Mouse (Mus musculus) retina, adult 2 months (tissue): ENCODE results near the gene Pck1.
"Not testable (repeated sequence)": the region's sequence is repeated elsewhere in the genome, so short reads cannot be mapped to it uniquely, and the experiment has no call there.

Experiments
- DNase-seq: peaks from one replicate; pipeline ENCODE4 v3.0.0-alpha.2; 2012; ENCODE audit warnings: low read depth, low spot score

Gene Pck1

GRCm38 (mm10) chr2:173152436-173153151 lies at the start of gene Pck1:
TSS of gene Pck1 (plus strand) at chr2:173153048.
- no peak for DNase-seq

- DNase-seq = no peak
Measured at GRCm38 (mm10) chr2:173106409-173106808, 46.4 kb upstream of the Pck1 start.

DNA sequence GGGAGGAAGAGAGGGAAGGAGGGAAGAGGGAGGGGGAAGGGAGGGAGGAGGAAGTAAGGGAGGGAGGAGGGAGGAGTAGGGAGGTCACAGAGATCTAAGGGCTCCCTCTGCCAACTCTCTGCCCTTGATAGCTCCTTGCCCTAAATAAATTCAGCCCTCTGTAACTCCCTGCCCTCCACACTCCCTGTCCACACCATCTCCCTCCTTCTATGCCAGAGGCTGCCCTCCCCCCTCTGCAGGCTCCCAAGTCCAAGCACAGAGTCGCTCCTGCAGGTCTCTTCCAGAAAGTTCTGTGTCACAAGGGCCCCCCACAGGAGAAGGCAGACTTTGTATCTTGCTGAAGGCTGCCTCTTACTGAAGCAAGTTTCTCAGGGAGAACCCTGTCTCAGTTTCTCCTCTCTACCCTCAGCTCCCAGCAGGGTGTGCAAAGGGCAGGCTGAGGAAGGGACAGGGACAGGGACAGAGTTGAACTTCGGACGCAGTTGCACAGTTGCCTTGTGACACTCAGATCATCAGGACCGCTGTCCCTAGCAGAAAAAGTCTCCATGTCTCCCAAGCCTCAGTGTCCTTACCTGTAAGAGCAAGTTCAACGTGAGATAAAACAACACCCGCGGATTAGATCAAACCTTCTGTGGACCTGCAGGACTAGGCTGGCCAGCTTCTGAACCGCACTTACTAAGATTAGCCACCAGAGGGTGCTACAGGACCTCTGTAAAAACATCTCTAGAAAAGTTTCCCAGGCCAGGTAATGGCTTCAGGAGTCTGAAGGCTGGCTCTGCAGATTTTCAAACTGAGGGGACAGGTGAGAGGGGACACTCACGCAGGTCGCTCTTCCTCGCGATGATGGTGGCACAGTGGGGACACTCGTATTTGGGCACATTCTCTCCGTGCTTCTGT lies 45.7 kb upstream of the Pck1 start:
- peak; percentile 34 for DNase-seq

DNA sequence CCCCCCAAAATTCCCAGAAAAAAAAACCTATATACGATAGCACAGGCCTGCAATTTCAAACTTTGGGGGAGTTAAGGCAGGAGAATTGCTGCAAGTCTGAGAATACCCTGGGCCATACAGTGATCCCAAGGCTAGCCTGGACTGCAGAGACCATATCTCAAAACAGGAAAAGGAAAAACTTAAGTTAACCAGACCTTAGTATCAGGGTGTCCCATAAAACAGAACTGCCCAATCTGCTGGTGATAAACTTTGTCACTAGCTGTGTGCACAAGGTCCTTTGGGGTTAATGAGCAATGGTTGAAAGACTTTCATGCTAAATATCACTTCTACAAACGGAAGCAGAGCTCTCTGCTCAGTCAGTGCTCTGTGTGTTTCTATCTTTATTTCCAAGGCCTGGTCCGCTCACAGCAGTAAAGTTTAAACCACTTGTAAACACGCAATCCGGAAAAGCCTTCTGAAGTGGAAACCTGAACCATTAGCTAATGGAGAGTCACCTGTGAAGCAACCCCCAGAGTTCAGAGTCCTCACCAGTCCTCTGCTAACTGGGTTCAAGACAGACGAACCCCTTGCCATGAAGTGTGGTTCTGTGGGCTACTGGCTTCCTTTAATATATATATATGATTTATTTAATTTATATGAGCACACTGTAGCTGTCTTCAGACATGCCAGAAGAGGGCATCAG lies 44.2 kb upstream of the Pck1 start:
- DNase-seq = no peak

DNA sequence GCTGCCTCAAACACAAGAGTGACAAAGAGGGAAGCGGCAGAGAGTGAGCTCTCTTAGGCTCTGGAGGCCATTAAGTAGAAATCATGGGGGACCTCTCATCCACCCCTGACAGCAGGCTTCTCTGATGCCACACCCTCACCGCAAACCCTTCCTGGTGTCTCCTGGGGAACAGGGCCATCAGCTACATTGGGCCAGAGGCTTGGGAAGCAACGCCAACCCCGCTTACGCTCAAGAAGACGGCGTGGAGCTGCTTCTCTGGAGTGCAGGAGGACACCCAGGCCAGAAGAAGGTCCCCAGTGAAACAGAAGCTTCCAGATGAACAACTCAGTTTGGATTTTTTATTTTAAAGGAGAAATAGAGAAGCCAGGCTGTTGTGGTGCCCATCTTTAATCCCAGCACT lies 43.3 kb upstream of the Pck1 start:
- DNase-seq = no peak

- no peak for DNase-seq
Measured at GRCm38 (mm10) chr2:173110571-173110970, 42.3 kb upstream of the Pck1 start.

DNA sequence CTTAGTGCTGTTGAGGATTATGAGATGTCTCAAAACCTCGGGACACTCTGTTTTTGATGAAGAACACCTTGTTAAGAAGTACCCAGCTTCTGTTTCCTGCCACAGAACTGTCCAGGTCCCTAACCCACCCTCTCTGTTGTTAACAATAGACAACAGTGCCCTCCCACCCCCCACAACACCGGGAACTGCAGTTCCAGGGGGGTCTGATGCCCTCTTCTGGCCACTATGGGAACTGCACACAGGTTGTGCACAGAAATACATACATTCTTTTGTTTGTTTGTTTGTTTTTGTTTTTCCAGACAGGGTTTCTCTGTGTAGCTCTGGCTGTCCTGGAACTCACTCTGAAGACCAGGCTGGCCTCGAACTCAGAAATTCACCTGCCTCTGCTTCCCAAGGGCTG lies 39.1 kb upstream of the Pck1 start:
- DNase-seq = not testable (repeated sequence)

DNA sequence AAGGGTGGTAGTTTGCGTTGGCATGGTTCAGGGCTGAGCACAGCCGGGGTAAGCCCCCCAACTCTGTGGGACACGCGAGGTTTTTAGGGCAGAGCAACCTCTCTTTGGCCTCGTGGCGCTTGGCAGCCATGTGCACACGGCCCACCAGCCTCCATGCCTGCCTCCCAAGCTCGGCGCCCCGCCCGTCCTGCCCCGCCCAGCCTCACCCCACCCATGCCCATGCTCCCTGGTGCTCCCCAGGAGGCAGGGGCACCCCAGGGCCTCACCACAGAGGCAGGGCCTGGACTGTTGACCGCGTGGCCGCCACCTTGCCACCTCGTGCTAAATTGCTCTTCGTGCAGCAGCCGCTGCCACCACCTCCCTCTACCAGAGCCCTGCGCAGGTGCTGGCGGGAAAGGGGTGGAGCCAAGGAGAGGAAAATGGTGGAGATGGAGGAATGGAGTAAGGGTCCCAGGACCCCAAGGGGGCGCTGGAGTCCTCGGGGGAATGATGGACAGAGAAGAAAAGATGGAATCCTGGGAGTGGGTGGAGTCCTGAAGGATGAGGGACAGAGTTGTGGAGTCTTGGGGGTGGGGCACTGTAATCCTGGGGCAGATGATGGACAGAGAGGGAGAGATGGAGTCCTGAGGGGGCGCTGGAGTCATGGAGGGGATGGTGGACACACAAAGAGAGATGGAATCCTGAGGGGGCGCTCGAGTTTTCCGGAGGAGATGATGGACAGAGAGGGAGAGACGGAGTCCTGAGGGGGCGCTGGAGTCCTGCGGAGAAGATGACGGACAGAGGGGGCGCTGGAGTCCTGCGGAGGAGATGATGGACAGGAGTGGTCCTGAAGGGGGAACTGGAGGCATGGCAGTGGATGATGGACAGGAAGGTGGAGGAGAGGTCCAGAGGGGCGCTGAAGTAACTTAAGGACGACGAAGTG lies 33.6 kb upstream of the Pck1 start, which contains the start of gene Ctcfl:
Gene Ctcfl (minus strand): TSS at position 503 of the 922 bp plus-strand sequence.
- DNase-seq = no peak

- not testable (repeated sequence) for DNase-seq
Measured at GRCm38 (mm10) chr2:173120117-173120516, 32.7 kb upstream of the Pck1 start.

DNA sequence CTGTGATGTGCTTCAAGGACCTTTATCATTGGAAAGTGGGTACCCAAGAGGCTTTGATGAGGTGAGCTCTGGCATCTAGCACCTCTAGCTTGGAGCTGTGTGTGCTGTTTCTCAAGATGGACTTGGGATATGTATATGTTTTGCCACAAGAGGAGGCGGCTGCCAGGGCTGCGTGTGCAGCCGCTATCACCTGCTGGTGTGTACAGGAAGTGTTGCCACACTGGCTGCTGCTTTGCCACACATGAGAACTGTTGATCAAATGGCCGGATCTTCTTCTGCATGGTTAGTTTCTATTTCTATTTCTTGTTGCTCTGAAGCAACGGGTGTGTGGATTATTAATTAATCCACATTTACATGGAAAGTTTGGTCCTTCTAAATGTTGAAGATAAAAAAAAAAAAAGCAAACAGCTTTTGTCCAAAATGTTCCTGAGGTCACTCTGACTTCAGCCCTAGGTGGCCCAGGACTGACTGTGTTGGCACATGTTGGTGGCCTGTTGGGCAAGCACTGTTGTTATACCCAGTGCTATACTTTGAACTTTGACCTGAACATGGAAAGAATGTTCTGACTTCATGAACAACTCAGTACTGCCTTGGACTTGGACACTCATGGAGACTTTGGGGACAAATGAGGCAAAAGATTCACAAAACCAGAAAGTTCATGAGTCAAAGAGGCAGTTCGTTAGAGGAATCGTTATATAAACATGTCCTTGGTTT lies 28.7 kb upstream of the Pck1 start:
- no peak for DNase-seq

GRCm38 (mm10) chr2:173126386-173126785 lies 26.5 kb upstream of the Pck1 start:
- no peak for DNase-seq

DNA sequence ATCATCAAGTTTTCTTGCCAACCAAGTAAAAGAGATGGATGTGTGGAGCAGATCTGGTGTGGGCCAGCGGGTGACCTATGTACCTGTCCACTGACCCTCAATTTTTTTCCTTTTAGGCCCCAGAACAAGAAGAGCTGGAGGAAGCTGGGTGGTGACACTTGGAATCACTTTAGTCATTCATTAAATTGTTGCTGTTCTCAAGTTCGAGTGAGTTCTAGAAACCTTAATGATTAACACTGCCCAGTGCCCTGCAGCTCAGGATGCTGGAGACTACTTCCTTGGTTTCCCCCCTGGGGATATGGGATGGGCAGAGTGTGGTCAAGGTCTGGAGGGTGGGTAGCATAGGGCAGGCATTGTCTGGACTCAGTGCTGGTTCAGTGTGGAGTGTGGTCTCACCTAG lies 23.7 kb upstream of the Pck1 start:
- DNase-seq = no peak

GRCm38 (mm10) chr2:173132262-173132661 lies 20.6 kb upstream of the Pck1 start:
- DNase-seq = no peak

DNA sequence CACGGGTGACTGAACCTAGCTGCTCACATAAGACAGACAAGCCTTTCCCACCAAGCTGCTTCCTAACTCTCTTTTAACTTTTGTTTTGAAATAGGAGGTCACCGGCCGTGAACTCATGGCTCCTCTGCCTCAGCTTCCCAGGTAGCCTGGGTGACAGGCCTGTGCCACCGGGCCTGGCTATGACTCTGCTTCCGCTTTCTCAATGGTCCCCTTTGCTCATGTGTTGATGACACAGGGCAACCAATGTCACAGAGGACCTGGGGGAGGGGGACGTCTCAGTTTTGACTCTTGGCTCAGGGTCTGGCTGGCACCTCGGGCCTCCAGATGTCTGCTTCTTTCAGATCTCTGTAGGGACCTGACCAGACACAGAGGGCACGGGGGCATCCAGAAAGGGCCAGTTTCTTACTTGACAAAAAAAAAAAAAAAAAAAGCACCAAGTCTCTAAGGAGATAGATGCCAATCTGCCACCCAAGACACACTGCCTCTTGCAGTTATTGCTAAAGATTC lies 20.0 kb upstream of the Pck1 start:
- no peak for DNase-seq

GRCm38 (mm10) chr2:173134695-173135094 lies 18.2 kb upstream of the Pck1 start:
- DNase-seq = no peak

DNA sequence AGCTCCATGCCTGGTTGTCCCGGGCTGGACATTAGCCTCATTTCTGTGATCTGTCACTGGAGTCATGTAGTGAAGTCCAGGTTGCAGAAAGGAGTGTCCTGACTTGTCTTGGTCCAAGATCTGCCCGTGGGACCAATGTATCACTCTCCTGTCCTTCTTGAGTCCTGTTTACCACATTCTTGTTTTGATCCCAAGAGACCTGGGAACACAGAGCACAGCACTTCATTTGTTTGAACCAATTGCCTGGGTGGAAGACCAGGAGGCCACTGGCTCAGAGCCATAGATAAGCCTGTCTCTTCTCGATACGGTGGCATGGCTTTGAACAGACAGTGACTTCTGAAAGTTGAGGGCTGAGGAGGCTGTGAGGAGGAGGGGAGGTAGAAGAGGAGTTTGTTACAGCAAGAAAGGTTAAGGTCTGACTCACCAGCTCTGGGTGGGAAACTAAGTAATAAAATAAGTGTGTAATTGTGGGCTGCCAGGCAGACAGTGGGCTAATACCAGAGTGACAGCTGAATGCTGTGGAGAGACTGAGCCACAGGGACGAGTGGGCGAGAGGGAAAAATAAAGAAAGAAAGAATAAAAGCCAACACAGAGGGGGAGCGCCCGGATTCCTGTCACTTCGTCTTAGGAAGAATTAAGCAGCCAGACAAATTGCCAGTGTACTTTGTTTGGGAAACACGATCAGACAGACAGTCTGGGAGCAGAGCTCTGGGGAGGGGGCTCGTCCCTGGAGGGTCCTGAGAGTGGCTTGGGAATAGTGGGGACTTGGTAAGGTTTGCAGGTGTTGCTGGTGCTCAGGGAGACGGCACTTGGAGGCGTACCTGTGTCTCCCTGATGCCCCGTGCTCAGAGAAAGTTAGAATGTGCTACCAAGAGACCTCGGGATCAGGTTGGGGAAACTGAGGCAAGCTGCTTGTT lies 14.3 kb upstream of the Pck1 start:
- DNase-seq = no peak

DNA sequence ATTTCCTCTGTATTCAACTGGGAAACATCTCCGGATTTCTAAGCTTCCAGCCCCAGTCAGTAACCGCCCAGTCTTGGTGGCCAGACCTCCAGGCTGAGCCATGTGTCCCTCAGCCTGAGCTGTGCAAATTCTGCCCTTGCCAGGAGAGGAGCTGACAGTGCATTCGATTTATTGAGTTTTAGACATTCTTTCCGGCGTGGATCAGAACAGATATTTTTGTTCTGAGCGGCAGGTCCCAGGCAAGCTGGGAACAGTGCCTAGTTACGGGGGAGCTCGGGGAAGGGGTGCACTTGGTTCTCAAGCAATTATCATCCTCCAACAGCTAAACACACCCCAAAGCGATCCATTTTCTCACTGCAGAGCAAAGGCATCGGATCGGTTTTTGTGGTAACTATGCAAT lies 9.2 kb upstream of the Pck1 start:
- no peak for DNase-seq

DNA sequence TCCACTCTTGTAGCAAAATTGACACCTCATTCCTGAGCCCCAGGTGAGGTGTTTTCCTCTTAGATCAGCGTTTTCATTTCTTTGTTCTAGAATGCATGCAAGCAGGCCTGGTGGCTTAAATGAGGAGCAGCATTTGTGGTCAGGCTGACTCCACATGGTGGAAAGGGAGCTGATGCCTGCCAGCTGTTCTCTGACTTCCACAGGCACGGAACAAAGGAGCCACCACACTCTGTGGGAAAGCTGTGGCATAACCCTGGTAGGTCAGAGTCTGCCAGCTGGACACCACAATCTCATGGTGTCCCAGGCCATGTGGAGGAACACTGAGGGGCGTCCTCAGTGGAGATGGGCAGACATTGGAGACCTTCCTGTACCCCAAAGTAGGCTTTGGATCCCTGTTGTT lies 7.0 kb upstream of the Pck1 start:
- DNase-seq = no peak

GRCm38 (mm10) chr2:173146728-173147127 lies 6.1 kb upstream of the Pck1 start:
- DNase-seq = no peak
